Mouse (Mus musculus) cerebellum, adult 9-11 months (tissue): ENCODE data around the gene Drg1.
A peak's percentile ranks its signal among the peaks of the same experiment; 100 is the strongest.

ENCODE experiments used
- DNase-seq: peaks from one replicate; pipeline ENCODE4 v3.0.0; 2022

Gene Drg1

GRCm38 (mm10) chr11:3289803-3290639 lies 23.8 kb upstream of the Drg1 start:
- DNase-seq: peak; percentile 90

- DNase-seq: peak; percentile 82
These were observed 23.1 kb upstream of the Drg1 start for GRCm38 (mm10) chr11:3289302-3289802.

GRCm38 (mm10) chr11:3288521-3289301 lies 22.5 kb upstream of the Drg1 start, which contains the start of gene Patz1:
Patz1 (plus strand) TSS chr11:3288874.
- peak; percentile 81 for DNase-seq

GRCm38 (mm10) chr11:3287921-3288320 lies 21.7 kb upstream of the Drg1 start:
- no peak for DNase-seq

GRCm38 (mm10) chr11:3287131-3287530 lies 20.9 kb upstream of the Drg1 start:
- peak; percentile 80 for DNase-seq

- no peak for DNase-seq
These were observed 19.7 kb upstream of the Drg1 start for GRCm38 (mm10) chr11:3285940-3286339.

- DNase-seq: no peak
These were observed 17.4 kb upstream of the Drg1 start for GRCm38 (mm10) chr11:3283645-3284044.

GRCm38 (mm10) chr11:3282887-3283286 lies 16.7 kb upstream of the Drg1 start:
- no peak for DNase-seq

GRCm38 (mm10) chr11:3279729-3280128 lies 13.5 kb upstream of the Drg1 start:
- DNase-seq: no peak

GRCm38 (mm10) chr11:3278351-3278750 lies 12.1 kb upstream of the Drg1 start:
- DNase-seq: no peak

GRCm38 (mm10) chr11:3269241-3269640 lies 3.0 kb upstream of the Drg1 start:
- no peak for DNase-seq

- DNase-seq: no peak
These were observed 918 bp upstream of the Drg1 start for GRCm38 (mm10) chr11:3267133-3267532.

GRCm38 (mm10) chr11:3265291-3266078 lies 730 bp downstream of the Drg1 start:
- DNase-seq: no peak

- DNase-seq: no peak
These were observed 6.7 kb downstream of the Drg1 start for GRCm38 (mm10) chr11:3259537-3259936.

GRCm38 (mm10) chr11:3247387-3247786 lies 18.8 kb downstream of the Drg1 start:
- no peak for DNase-seq

GRCm38 (mm10) chr11:3243771-3244170 lies 22.4 kb downstream of the Drg1 start:
- DNase-seq: peak; percentile 39

- DNase-seq: no peak
These were observed 23.8 kb downstream of the Drg1 start for GRCm38 (mm10) chr11:3242395-3242794.

- no peak for DNase-seq
These were observed 30.9 kb downstream of the Drg1 start for GRCm38 (mm10) chr11:3235277-3235676.

- DNase-seq: no peak
These were observed 32.5 kb downstream of the Drg1 start for GRCm38 (mm10) chr11:3233704-3234103.

- no peak for DNase-seq
These were observed 34.0 kb downstream of the Drg1 start for GRCm38 (mm10) chr11:3232248-3232647.

GRCm38 (mm10) chr11:3227113-3227512 lies 39.1 kb downstream of the Drg1 start:
- DNase-seq: no peak

GRCm38 (mm10) chr11:3223105-3223504 lies 43.1 kb downstream of the Drg1 start:
- DNase-seq: no peak

- DNase-seq: no peak
These were observed 53.7 kb downstream of the Drg1 start for GRCm38 (mm10) chr11:3212526-3212925.
